Mouse (Mus musculus) small intestine, adult 2 months (tissue): Measurements from ENCODE around the gene Gpr183.

Experiments used
- CTCF ChIP-seq: fragments of 200-500 bp; IDR thresholded peaks from 2 replicates; pipeline ENCODE4 v1.5.1; 2012; ENCODE audit warnings: low read depth, mild to moderate bottlenecking, control low read depth, inconsistent platforms, low read length, moderate library complexity, mixed read lengths; ENCODE audit not compliant: insufficient replicate concordance, insufficient read length; ENCODE audit errors: extremely low read depth
- POLR2A ChIP-seq: fragments of 200-500 bp; IDR thresholded peaks from 2 replicates; pipeline ENCODE4 v1.6.1; 2012; ENCODE audit warnings: low read depth, mild to moderate bottlenecking, control low read depth, inconsistent platforms, low read length, moderate library complexity

GRCm38 (mm10) chr14:121952046-121952400 lies 13.0 kb downstream of the Gpr183 start:
- no peak for TF ChIP-seq POLR2A
- TF ChIP-seq CTCF: no peak
